Mouse (Mus musculus): ENCODE measurements at regions not wholly inside any gene's neighbourhood (a gene's known extent, or its start where the extent isn't known, plus 50 kb on each side); places are given as distances from the start of the nearest gene placed in this dataset.

- H3K27me3 ChIP-seq, result peaks cover 3% of the 10 kb centered on the region
- ChIA-PET POLR2A (no interaction called here), CTCF (no interaction called here)
- in situ Hi-C loops (cut with MboI; ENCODE audit: low pct_unique_long_range_greater_than_20kb), result no loop called here
- DNase-seq (ENCODE audit: low read depth, low spot score), result no peak
- no peak for ATAC-seq
- no peak for TF ChIP-seq CTCF (IDR thresholded peaks at IDR 0.05)
Observed at GRCm38 (mm10) chr7:36309761-36310605, 387.9 kb upstream of the Tshz3 start.

DNA sequence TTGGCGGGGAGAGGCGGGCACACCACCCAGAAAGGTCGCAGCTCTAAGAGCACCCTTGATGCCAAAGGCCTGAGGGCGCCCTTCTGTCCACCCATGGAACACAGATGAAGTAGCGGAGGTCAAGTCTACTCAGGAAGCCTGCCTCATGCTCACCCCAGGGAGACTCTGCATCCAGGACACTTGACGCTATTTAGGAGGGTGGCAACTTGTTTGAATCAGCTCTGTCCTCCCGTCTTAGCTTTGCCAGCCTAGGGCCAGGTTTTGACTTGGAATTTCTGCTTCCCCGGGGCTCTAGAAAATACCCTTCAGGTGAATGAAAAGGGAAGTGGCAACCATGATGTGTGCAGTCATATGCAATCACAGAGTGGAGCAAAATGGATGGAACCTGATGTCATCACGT, 389.2 kb upstream of the Tshz3 start:
- ChIA-PET CTCF (no interaction called here), POLR2A (no interaction called here)
- ATAC-seq, result no peak
- DNase-seq (ENCODE audit: low read depth, low spot score), result no peak
- in situ Hi-C loops (cut with MboI; ENCODE audit: low pct_unique_long_range_greater_than_20kb), result no loop called here
- H3K27me3 ChIP-seq, result peaks cover 9% of the 10 kb centered on the region
- TF ChIP-seq CTCF (IDR thresholded peaks at IDR 0.05), result no peak

GRCm38 (mm10) chr7:36308106-36308620, 389.8 kb upstream of the Tshz3 start:
- no peak for DNase-seq (ENCODE audit: low read depth, low spot score)
- ATAC-seq, result no peak
- in situ Hi-C loops (cut with MboI; ENCODE audit: low pct_unique_long_range_greater_than_20kb), result no loop called here
- peaks cover 12% of the 10 kb centered on the region for H3K27me3 ChIP-seq
- TF ChIP-seq CTCF (IDR thresholded peaks at IDR 0.05), result no peak
- CTCF ChIA-PET, result no interaction called here
- POLR2A ChIA-PET, result no interaction called here

GRCm38 (mm10) chr7:36277275-36277674, 420.6 kb upstream of the Tshz3 start:
- peaks cover 21% of the 10 kb centered on the region for H3K27me3 ChIP-seq
- no peak for ATAC-seq
- no peak for DNase-seq (ENCODE audit: low read depth, low spot score)
- in situ Hi-C loops (cut with MboI; ENCODE audit: low pct_unique_long_range_greater_than_20kb), result no loop called here
- CTCF ChIA-PET, result no interaction called here
- POLR2A ChIA-PET, result no interaction called here
- no peak for TF ChIP-seq CTCF (IDR thresholded peaks at IDR 0.05)

DNA sequence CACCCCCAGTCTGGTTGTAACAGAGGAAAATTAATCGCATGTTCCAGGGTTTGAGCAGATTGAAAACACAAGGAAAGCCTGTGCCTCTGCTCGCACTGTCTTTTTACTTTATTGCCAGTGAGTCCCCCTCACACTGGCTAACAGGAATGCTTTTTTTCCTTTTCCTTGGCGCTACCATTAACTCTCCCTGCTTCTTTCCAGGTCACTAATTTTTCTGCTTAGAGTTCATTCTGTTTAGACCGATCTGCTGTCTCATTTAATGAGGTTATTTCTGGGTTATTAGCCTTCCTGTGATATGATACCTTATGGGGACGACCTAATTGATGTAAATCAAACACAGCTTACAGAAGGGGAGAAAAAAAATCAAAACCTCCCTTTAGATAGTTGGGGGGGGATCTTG, 429.0 kb upstream of the Tshz3 start:
- peaks cover 5% of the 10 kb centered on the region for H3K27me3 ChIP-seq
- in situ Hi-C loops (cut with MboI; ENCODE audit: low pct_unique_long_range_greater_than_20kb), result no loop called here
- POLR2A ChIA-PET, result no interaction called here
- ATAC-seq, result no peak
- no peak for TF ChIP-seq CTCF (IDR thresholded peaks at IDR 0.05)
- no peak for DNase-seq (ENCODE audit: low read depth, low spot score)
- CTCF ChIA-PET, result interaction anchor here (1.1 kb wide), 1 partner anchor 1089 kb away, joined by 3 read pairs; no protein-coding TSS in a partner anchor

- in situ Hi-C loops (cut with MboI; ENCODE audit: low pct_unique_long_range_greater_than_20kb), result no loop called here
- no peak for TF ChIP-seq CTCF (IDR thresholded peaks at IDR 0.05)
- CTCF ChIA-PET, result interaction anchor here (1.1 kb wide), 1 partner anchor 11 kb away, joined by 3 read pairs; no protein-coding TSS in a partner anchor
- DNase-seq (ENCODE audit: low read depth, low spot score) (no peak), ATAC-seq (no peak)
- H3K27me3 ChIP-seq, result no peaks in the 10 kb centered on the region
- POLR2A ChIA-PET, result no interaction called here
Observed at GRCm38 (mm10) chr7:36265163-36265823, 432.6 kb upstream of the Tshz3 start.

DNA sequence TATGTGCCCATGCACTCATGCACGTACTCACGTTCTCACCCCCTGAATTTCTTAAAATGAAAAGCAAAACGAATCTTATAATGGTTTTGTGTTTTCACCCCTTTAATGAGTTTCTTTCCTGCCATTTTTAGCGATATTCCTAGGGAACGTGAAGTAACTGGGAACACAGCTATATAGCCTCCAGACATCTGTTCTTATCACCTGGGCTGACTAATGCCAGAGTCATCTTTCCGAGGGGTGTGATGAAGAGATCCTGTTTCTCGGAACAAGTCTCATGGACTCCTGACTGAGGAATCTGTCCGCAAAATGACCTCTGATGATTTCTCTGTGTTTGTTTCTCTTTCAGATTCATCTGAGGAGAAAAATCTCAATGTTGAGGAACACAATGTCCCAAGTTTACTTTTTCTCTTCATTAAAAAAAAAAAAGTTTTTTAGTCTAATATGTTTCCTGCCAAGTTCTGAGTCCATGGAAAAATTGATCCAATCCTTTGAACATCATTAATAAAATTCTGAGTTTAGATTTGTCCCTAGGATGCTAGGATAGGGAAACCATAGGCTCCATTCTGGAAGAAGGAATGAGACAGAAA, 435.7 kb upstream of the Tshz3 start:
- TF ChIP-seq CTCF (IDR thresholded peaks at IDR 0.05), result no peak
- in situ Hi-C loops (cut with MboI; ENCODE audit: low pct_unique_long_range_greater_than_20kb), result no loop called here
- CTCF ChIA-PET, result no interaction called here
- POLR2A ChIA-PET, result no interaction called here
- ATAC-seq (no peak), DNase-seq (ENCODE audit: low read depth, low spot score) (no peak)
- H3K27me3 ChIP-seq, result no peaks in the 10 kb centered on the region

DNA sequence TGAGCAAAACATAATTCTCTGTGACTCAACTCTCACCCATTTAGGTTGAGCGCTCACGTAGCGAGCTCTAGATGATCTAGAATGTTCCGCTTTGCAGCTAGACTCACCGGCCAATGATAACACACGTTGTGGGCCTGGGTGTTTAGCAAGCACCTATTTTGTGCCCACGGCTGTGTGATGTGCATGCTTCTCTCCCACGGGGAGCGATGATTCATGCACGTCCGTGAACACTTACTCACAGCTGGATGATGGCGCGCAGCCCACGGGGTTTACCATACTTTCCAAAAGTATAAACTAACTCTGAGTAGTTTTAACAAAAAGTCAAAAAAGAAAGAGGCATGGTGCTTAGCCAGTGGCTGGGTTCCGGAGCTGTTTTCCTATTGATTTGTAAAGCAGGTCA, 440.8 kb upstream of the Tshz3 start:
- DNase-seq (ENCODE audit: low read depth, low spot score) (no peak), ATAC-seq (no peak)
- peaks cover 3% of the 10 kb centered on the region for H3K27me3 ChIP-seq
- ChIA-PET CTCF (interaction anchor here (1.0 kb wide), 1 partner anchor 10 kb away, joined by 3 read pairs; no protein-coding TSS in a partner anchor), POLR2A (no interaction called here)
- TF ChIP-seq CTCF (IDR thresholded peaks at IDR 0.05), result no peak
- in situ Hi-C loops (cut with MboI; ENCODE audit: low pct_unique_long_range_greater_than_20kb), result no loop called here

- in situ Hi-C loops (cut with MboI; ENCODE audit: low pct_unique_long_range_greater_than_20kb), result no loop called here
- DNase-seq (ENCODE audit: low read depth, low spot score), result no peak
- CTCF ChIA-PET, result interaction anchor here (0.7 kb wide), 1 partner anchor 10 kb away, joined by 3 read pairs; no protein-coding TSS in a partner anchor
- POLR2A ChIA-PET, result no interaction called here
- no peak for TF ChIP-seq CTCF (IDR thresholded peaks at IDR 0.05)
- ATAC-seq, result no peak
- H3K27me3 ChIP-seq, result peaks cover 28% of the 10 kb centered on the region
Observed at GRCm38 (mm10) chr7:36247356-36247755, 444.6 kb upstream of the Zfp507 start.

DNA sequence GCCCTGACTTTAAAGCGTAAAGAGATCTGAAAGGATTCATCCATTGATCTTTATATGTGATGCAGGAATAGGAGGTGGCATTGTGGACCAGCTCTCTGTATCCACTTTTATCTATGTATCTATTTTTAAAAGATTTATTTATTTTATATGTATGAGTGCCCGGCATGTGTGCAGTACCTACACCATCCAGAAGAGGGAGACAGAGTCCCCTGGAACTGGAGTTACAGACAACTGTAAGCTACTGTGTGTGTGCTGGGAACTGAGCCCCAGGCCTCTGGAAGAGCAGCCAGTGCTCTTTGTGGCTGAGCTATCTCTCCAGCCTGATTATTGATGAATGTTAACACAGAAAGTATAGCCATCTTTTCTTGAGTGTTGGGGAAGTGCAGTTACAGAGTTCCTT, 433.9 kb upstream of the Zfp507 start:
- peak; percentile 49 for TF ChIP-seq CTCF (IDR thresholded peaks at IDR 0.05)
- ATAC-seq (no peak), DNase-seq (ENCODE audit: low read depth, low spot score) (no peak)
- in situ Hi-C loops (cut with MboI; ENCODE audit: low pct_unique_long_range_greater_than_20kb), result no loop called here
- CTCF ChIA-PET, result no interaction called here
- H3K27me3 ChIP-seq, result no peaks in the 10 kb centered on the region
- POLR2A ChIA-PET, result no interaction called here

DNA sequence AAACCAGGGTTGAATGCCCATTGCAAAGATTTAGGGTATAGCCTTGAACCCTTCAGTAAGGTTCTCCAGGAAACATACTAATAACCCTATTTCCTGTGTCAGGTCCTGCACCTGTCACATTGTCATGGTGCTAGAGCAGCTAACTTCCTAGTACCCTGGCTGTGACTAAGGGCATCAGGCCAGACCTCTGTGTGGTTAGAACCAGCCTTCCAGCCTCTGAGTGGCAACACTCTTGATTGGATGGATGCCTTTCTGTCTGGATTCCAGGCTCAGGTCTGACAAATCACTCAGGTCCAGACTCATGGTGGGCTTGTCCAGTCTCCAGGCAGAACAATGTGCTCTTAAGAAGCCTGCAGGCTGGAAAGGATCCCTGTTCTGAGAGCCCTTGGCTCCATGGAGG, 426.2 kb upstream of the Zfp507 start:
- peaks cover 2% of the 10 kb centered on the region for H3K27me3 ChIP-seq
- in situ Hi-C loops (cut with MboI; ENCODE audit: low pct_unique_long_range_greater_than_20kb), result no loop called here
- ChIA-PET POLR2A (no interaction called here), CTCF (no interaction called here)
- TF ChIP-seq CTCF (IDR thresholded peaks at IDR 0.05), result no peak
- DNase-seq (ENCODE audit: low read depth, low spot score) (no peak), ATAC-seq (no peak)

Measured in Patski (cell line).